Mouse (Mus musculus) left cerebral cortex, postnatal 10 days (tissue): ENCODE results near the gene Lhx9. TPM values are rescaled to one million over a fixed set of nuclear protein-coding genes. Genes with fewer than 3 reads are reported as not detected.
A peak's percentile ranks its signal among the peaks of the same experiment; 100 is the strongest.

ENCODE experiments used
- DNase-seq, 2 experiments: peaks; one replicate each; pipeline ENCODE4 v3.0.0; 2021 to 2022; ENCODE audit warnings: low spot score in 2 of 2, mixed read lengths in 1 of 2; ENCODE audit errors: extremely low spot score in 1 of 2
- intact Hi-C: fragments of 180-260 bp; cut with DNase I; formaldehyde crosslinking; loops from one replicate; pipeline ENCODE4 v1.15.1; 2025
- total RNA-seq, 2 experiments: library from RNA; stranded (reverse); gene quantifications; 2 replicates each; pipeline ENCODE4 v1.2.3; 2021

Lhx9 gene
- total RNA-seq, 2 experiments from 2014 or later: 1.1 TPM

- DNase-seq: no peak
These were observed 6.9 kb downstream of the Lhx9 start for GRCm38 (mm10) chr1:138841306-138842095.

GRCm38 (mm10) chr1:138840440-138841305 lies 7.7 kb downstream of the Lhx9 start:
- DNase-seq: no peak
- intact Hi-C loops: loop anchor here (5.0 to 10.0 kb wide), 3 partner anchors 124 to 584 kb away; partner anchors contain the start of genes Dennd1b and Zbtb41

More at GRCm38 (mm10) chr1:138841306-138842095, 6.9 kb downstream of the Lhx9 start:
- intact Hi-C loops: loop anchor here (5.0 to 10.0 kb wide), 3 partner anchors 123 to 583 kb away; partner anchors contain the start of genes Dennd1b and Zbtb41

GRCm38 (mm10) chr1:138839809-138840430 lies 8.5 kb downstream of the Lhx9 start:
- no peak for DNase-seq
- intact Hi-C loops: loop anchor here (5.0 to 10.0 kb wide), 7 partner anchors 125 to 708 kb away; partner anchors contain the start of genes Dennd1b and Zbtb41

GRCm38 (mm10) chr1:138839291-138839690 lies 9.1 kb downstream of the Lhx9 start:
- no peak for DNase-seq
- intact Hi-C loops: loop anchor here (5.0 kb wide), 4 partner anchors 243 to 707 kb away; no protein-coding TSS in a partner anchor

GRCm38 (mm10) chr1:138837786-138838743 lies 10.3 kb downstream of the Lhx9 start:
- no peak for DNase-seq
- intact Hi-C loops: loop anchor here (5.0 kb wide), 4 partner anchors 244 to 706 kb away; no protein-coding TSS in a partner anchor

- DNase-seq: peak in 1 of 2 experiments; percentile 26
- intact Hi-C loops: loop anchor here (5.0 kb wide), 4 partner anchors 247 to 703 kb away; no protein-coding TSS in a partner anchor
These were observed 12.9 kb downstream of the Lhx9 start for GRCm38 (mm10) chr1:138835355-138835900.

DNA sequence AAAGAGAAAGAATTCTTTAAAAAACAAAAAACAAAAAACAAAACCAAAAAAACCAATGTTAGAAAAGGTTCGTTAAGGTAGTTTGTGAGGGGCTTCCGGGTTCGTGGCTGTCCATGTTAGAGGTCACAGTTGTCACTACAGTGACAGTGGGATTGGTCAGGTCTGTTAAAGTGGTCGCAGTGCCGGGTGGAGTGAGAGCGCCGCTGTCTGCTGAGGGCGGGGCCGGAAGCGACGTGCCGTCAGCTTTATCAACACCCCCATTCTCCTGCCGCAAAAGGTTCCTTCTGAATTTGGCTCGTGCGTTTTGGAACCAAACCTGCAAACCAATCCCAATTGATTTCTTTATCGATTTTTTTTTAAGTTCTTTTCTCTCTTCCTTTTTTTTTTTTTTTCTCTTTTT lies 17.1 kb downstream of the Lhx9 start:
- intact Hi-C loops: loop anchor here (5.0 kb wide), 1 partner anchor 504 kb away; no protein-coding TSS in a partner anchor
- no peak for DNase-seq

GRCm38 (mm10) chr1:138826841-138827240 lies 21.5 kb downstream of the Lhx9 start:
- intact Hi-C loops: no loop called here

GRCm38 (mm10) chr1:138822985-138823322 lies 25.4 kb downstream of the Lhx9 start:
- no peak for DNase-seq
- intact Hi-C loops: no loop called here

More at GRCm38 (mm10) chr1:138826841-138827240, 21.5 kb downstream of the Lhx9 start:
- no peak for DNase-seq

DNA sequence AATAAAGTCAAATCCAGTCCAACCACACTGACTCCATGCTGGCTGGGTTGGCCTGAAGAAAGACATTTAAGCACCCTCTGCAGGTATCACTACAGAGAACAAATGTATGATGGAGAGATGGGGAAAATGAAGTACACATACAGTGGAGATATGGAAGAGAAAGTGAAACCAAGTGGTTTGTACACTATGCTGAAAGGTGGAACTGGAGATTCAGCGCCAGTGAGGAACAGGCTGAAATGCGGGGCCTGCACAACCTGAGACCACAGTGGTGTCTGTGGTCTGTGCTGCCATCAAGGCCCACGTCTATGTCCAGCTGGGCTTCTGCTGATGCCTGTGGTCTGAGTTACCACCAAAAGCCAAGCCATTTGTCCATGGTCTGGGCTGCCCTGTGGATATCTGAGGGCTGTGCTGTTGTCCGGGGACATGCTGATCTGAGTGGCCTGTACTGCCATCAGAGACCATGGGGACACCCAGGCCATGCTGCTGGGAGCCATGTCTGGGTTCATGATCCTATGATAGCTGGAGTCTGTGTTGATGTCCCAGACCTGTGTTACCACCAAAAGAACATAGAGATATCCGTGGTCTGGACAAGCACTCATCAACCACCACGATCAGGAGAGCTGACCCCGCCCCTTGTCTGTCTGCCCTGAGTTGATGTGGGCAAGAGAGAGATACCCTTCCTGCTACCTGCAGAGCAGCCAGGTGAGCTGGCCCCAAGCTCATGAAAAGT lies 26.0 kb downstream of the Lhx9 start:
- intact Hi-C loops: no loop called here
- DNase-seq: no peak

- DNase-seq: no peak
- intact Hi-C loops: no loop called here
These were observed 46.6 kb downstream of the Lhx9 start for GRCm38 (mm10) chr1:138801732-138802131.

DNA sequence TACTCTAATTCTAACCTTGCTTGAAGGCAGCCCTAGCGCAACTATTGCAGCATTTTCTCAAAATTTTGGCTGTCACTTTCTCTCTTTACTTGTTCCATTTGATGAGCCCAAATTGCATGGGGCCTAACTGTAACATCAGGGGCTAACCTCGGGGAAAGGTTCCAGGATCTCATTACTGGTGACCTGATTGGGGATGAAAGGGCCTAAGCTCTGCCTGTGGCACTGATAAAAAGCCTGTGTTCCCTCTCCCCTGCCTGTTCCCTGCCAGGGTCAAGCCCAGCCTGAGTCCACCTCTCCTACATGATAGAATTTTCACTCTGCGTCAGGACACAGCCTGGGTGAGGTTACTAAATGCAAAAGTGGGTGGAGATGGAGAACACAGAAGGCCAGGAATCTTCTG lies 47.1 kb downstream of the Lhx9 start:
- intact Hi-C loops: no loop called here
- no peak for DNase-seq

GRCm38 (mm10) chr1:138799692-138800314 lies 48.6 kb downstream of the Lhx9 start:
- no peak for DNase-seq
- intact Hi-C loops: no loop called here

DNA sequence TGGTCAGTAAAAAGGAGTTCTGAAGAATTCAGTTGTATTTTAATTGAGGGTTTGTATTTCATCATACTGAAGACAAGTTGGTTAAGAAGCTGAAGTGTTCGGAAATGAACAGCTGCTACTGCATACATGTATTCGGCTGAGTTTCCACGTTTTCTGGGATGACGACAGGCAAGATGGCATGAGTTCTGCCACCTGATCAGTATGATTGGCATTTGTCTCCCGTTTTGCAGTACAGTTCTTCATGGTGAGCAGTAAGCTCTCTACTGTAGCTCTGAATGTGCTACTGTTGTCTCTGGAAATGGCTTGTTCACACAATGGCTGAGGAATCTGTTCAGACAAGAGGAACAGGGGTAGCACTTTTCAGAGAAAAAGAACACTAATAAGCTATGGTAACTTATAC lies 50.3 kb downstream of the Lhx9 start:
- DNase-seq: no peak

GRCm38 (mm10) chr1:138785856-138786255 lies 62.5 kb downstream of the Lhx9 start:
- intact Hi-C loops: no loop called here

More for the DNA sequence above, 50.3 kb downstream of the Lhx9 start:
- intact Hi-C loops: no loop called here

DNA sequence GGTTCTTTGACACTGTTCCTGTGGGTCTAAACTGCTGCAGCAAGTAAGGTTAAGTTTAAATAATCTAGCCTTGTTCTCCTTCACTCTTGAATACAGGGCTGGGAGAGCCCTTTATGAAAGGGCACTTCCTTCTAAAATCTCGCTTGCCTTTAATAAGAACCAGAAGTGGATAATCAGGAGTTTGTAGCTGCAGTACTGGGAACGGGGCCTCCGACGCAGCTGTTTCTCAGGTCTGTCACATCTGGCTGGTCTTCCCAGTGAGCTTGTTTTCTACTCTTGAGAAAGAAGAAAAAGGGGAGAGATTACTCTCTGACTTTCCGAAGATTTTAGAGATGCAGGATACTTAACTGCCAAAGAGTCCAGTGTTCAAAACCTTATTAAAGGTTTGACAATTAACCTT lies 64.4 kb downstream of the Lhx9 start:
- intact Hi-C loops: no loop called here
- no peak for DNase-seq

More at GRCm38 (mm10) chr1:138785856-138786255, 62.5 kb downstream of the Lhx9 start:
- peak in 1 of 2 experiments; percentile 22 for DNase-seq
